Mouse (Mus musculus): ENCODE measurements around the gene Pde4b.
"Not testable (repeated sequence)": the region's sequence is repeated elsewhere in the genome, so short reads cannot be mapped to it uniquely, and the experiment has no call there.

The Pde4b gene

DNA sequence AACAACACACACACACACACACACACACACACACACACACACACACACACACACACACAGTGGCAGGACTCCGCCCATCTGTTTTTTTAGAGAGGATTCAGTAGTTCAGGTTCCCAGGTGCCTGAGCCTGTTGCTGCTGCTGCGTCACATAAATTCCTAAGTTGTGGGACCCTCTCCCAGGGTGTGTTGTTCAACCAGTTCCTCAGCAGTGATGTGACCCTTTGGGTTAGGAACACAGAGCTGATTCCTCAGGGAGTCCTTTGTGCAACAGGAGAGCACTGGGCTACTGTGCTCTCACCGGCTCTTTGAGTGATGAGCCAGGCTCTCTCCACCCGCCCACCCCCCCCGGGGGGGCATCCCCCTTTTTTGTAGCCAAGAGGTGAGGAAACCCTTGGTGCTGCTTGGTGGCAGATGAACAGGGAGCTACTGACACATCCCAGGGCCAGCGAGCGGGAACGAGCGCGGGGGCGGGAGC is at the start of gene Pde4b:
Gene Pde4b, plus strand, starts transcription at position 453 of the 475 bp plus-strand sequence.
- Histone ChIP-seq H3K4me3 (replicated peaks; ENCODE audit: low read length) (peak within 1 kb of the TSS; percentile 78), H3K9me3 (ENCODE audit: low read length) (no peaks in the 10 kb centered on the region), H3K4me1 (replicated peaks; ENCODE audit: low read depth, low read length) (peaks cover 13% of the 10 kb centered on the region), H3K36me3 (ENCODE audit: insufficient read depth, low read length) (no peaks in the 10 kb centered on the region), H3K27me3 (ENCODE audit: insufficient read depth, low read length) (peaks cover 36% of the 10 kb centered on the region)
- TF ChIP-seq NANOG (IDR thresholded peaks at IDR 0.05; ENCODE audit: borderline replicate concordance, low read length): no peak
- no peak for TF ChIP-seq CTCF (conservative IDR thresholded peaks at IDR 0.05; ENCODE audit: low read length)
- no peak for TF ChIP-seq POU5F1 (IDR thresholded peaks at IDR 0.05; ENCODE audit: borderline replicate concordance, low read length)

GRCm38 (mm10) chr4:102040190-102040589 is 47.2 kb upstream of the Pde4b start:
- no peaks in the 10 kb centered on the region for H3K9me3 ChIP-seq (ENCODE audit: low read length)
- H3K36me3 ChIP-seq (ENCODE audit: insufficient read depth, low read length): no peaks in the 10 kb centered on the region
- no peaks in the 10 kb centered on the region for H3K4me1 ChIP-seq (replicated peaks; ENCODE audit: low read depth, low read length)
- no peak for TF ChIP-seq CTCF (conservative IDR thresholded peaks at IDR 0.05; ENCODE audit: low read length)
- TF ChIP-seq POU5F1 (IDR thresholded peaks at IDR 0.05; ENCODE audit: borderline replicate concordance, low read length): no peak
- no peak for TF ChIP-seq NANOG (IDR thresholded peaks at IDR 0.05; ENCODE audit: borderline replicate concordance, low read length)
- H3K4me3 ChIP-seq (replicated peaks; ENCODE audit: low read length): no peak overlapping the region
- no peaks in the 10 kb centered on the region for H3K27me3 ChIP-seq (ENCODE audit: insufficient read depth, low read length)

DNA sequence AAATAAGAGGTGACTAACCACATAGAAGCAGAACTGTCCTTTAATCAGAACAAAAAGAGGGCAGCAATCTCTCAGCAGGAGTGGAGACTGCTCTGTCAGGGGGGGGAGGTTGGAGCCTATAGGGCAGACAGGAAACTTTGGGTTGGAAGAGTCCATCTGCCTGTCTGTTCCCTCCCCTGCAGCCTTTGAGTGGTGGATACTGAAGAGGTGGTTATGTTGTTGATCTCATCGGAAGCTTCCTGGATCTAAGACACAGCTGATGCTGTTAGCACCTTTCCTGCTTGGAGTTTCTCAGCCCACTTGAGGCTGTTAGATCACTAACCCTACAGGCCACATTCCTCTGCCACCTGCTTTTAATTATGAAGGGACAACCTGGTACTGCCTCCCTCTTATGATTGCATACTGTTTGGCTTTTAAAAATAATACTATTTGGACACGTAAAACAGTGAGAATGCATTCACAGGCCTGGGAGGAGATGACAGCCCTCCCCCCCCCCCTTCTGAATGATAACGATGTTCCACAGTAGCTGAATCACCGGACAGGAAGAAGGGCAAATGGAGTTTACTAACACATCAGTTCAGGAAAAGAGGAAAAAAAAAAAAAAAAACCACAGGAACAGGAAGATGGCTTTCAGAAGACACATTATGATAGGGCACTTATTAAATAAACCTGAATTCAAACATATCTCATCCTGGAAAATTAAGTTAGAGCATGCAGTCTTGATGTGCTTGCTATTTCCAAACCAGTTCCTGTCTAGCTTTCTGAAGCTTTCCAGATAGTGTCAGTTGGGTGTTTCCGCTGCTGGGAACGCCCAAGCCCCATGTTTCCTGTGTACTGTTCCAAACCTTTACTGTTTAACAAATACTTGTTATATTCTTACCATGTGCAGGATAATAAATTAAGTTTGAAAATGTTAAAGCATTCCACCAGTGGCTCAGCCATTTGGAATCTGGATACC is 41.9 kb upstream of the Pde4b start:
- TF ChIP-seq NANOG (IDR thresholded peaks at IDR 0.05; ENCODE audit: borderline replicate concordance, low read length): no peak
- no peak for TF ChIP-seq POU5F1 (IDR thresholded peaks at IDR 0.05; ENCODE audit: borderline replicate concordance, low read length)
- no peak for TF ChIP-seq CTCF (conservative IDR thresholded peaks at IDR 0.05; ENCODE audit: low read length)
- no peaks in the 10 kb centered on the region for H3K36me3 ChIP-seq (ENCODE audit: insufficient read depth, low read length)
- H3K27me3 ChIP-seq (ENCODE audit: insufficient read depth, low read length): no peaks in the 10 kb centered on the region
- no peak overlapping the region for H3K4me3 ChIP-seq (replicated peaks; ENCODE audit: low read length)
- no peaks in the 10 kb centered on the region for H3K4me1 ChIP-seq (replicated peaks; ENCODE audit: low read depth, low read length)
- H3K9me3 ChIP-seq (ENCODE audit: low read length): no peaks in the 10 kb centered on the region

GRCm38 (mm10) chr4:102049368-102049767 is 38.0 kb upstream of the Pde4b start:
- H3K9me3 ChIP-seq (ENCODE audit: low read length); H3K27me3 ChIP-seq (ENCODE audit: insufficient read depth, low read length); H3K4me3 ChIP-seq (replicated peaks; ENCODE audit: low read length); H3K4me1 ChIP-seq (replicated peaks; ENCODE audit: low read depth, low read length); H3K36me3 ChIP-seq (ENCODE audit: insufficient read depth, low read length): not testable (repeated sequence)

GRCm38 (mm10) chr4:102061322-102061721 is 26.0 kb upstream of the Pde4b start:
- Histone ChIP-seq H3K4me3 (replicated peaks; ENCODE audit: low read length) (no peak overlapping the region), H3K36me3 (ENCODE audit: insufficient read depth, low read length) (no peaks in the 10 kb centered on the region), H3K27me3 (ENCODE audit: insufficient read depth, low read length) (no peaks in the 10 kb centered on the region), H3K9me3 (ENCODE audit: low read length) (no peaks in the 10 kb centered on the region), H3K4me1 (replicated peaks; ENCODE audit: low read depth, low read length) (no peaks in the 10 kb centered on the region)
- TF ChIP-seq NANOG (IDR thresholded peaks at IDR 0.05; ENCODE audit: borderline replicate concordance, low read length): no peak
- no peak for TF ChIP-seq POU5F1 (IDR thresholded peaks at IDR 0.05; ENCODE audit: borderline replicate concordance, low read length)
- TF ChIP-seq CTCF (conservative IDR thresholded peaks at IDR 0.05; ENCODE audit: low read length): no peak

GRCm38 (mm10) chr4:102069314-102069713 is 18.0 kb upstream of the Pde4b start:
- Histone ChIP-seq H3K4me1 (replicated peaks; ENCODE audit: low read depth, low read length) (no peaks in the 10 kb centered on the region), H3K9me3 (ENCODE audit: low read length) (no peaks in the 10 kb centered on the region), H3K27me3 (ENCODE audit: insufficient read depth, low read length) (no peaks in the 10 kb centered on the region), H3K36me3 (ENCODE audit: insufficient read depth, low read length) (no peaks in the 10 kb centered on the region), H3K4me3 (replicated peaks; ENCODE audit: low read length) (no peak overlapping the region)
- TF ChIP-seq CTCF (conservative IDR thresholded peaks at IDR 0.05; ENCODE audit: low read length): no peak
- no peak for TF ChIP-seq NANOG (IDR thresholded peaks at IDR 0.05; ENCODE audit: borderline replicate concordance, low read length)
- TF ChIP-seq POU5F1 (IDR thresholded peaks at IDR 0.05; ENCODE audit: borderline replicate concordance, low read length): no peak

GRCm38 (mm10) chr4:102086336-102086735 is 1.0 kb upstream of the Pde4b start:
- Histone ChIP-seq H3K36me3 (ENCODE audit: insufficient read depth, low read length) (no peaks in the 10 kb centered on the region), H3K9me3 (ENCODE audit: low read length) (no peaks in the 10 kb centered on the region), H3K4me1 (replicated peaks; ENCODE audit: low read depth, low read length) (peaks cover 13% of the 10 kb centered on the region), H3K27me3 (ENCODE audit: insufficient read depth, low read length) (peaks cover 36% of the 10 kb centered on the region), H3K4me3 (replicated peaks; ENCODE audit: low read length) (no peak overlapping the region)
- TF ChIP-seq NANOG (IDR thresholded peaks at IDR 0.05; ENCODE audit: borderline replicate concordance, low read length) (no peak), POU5F1 (IDR thresholded peaks at IDR 0.05; ENCODE audit: borderline replicate concordance, low read length) (no peak), CTCF (conservative IDR thresholded peaks at IDR 0.05; ENCODE audit: low read length) (no peak)

DNA sequence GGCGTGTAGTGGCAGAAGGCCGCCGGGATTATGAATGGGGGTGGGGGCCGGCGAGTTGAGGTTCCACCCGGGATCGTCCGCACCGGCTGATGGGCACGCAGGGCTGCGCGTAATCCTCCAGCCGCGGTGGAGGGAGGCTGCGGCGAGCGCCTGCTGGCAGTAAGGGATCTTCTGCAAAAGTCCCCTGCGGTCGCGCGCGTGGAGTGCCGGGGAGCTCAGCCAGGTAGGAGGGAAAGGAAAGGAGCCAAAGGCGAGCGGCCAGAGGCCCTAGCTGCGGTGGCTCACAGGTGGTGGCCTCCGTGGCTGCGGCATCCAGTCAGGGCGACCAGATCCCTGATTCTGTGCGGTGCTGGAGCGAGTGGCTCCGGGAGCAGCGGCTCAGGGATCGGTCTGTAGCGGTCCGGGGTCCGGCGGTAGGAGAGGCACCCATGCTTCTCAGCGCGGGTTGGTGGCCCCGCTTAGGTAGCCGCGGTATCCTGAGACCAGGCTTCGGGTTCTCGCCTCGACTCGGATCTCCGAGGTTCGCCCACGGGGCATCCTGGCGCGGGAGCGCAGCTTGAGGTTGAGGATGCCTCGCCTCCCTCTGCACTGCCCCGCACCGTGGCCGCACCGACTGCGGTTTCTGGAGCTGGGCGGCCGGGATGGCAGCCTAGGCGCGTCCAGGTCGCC is 357 bp downstream of the Pde4b start:
- TF ChIP-seq CTCF (conservative IDR thresholded peaks at IDR 0.05; ENCODE audit: low read length): no peak
- no peak for TF ChIP-seq POU5F1 (IDR thresholded peaks at IDR 0.05; ENCODE audit: borderline replicate concordance, low read length)
- TF ChIP-seq NANOG (IDR thresholded peaks at IDR 0.05; ENCODE audit: borderline replicate concordance, low read length): no peak
- H3K4me1 ChIP-seq (replicated peaks; ENCODE audit: low read depth, low read length): peaks cover 13% of the 10 kb centered on the region

More for the DNA sequence above, 357 bp downstream of the Pde4b start:
- Histone ChIP-seq H3K36me3 (ENCODE audit: insufficient read depth, low read length) (no peaks in the 10 kb centered on the region), H3K9me3 (ENCODE audit: low read length) (no peaks in the 10 kb centered on the region), H3K27me3 (ENCODE audit: insufficient read depth, low read length) (peaks cover 36% of the 10 kb centered on the region), H3K4me3 (replicated peaks; ENCODE audit: low read length) (peak overlapping the region; percentile 78)
